Mouse (Mus musculus) erythroid progenitor cell, adult 5-6 weeks (primary cell): Measurements from ENCODE around the gene Hrh2. TPM values are rescaled to one million over a fixed set of nuclear protein-coding genes. Genes with fewer than 3 reads are reported as not detected.

Experiments used
- ATAC-seq: replicated peaks from 2 replicates; pipeline ENCODE4 v1.8.0; 2016; ENCODE audit warnings: moderate number of reproducible peaks, mild to moderate bottlenecking, moderate TSS enrichment, inconsistent platforms; ENCODE audit not compliant: poor library complexity, low FRiP score, severe bottlenecking
- total RNA-seq, 2 experiments: library from RNA; stranded (forward) in 1 of 2; stranded (reverse) in 1 of 2; fragments of 150-400 nt in 1 of 2; fragments of 186-747, 209-891 nt in 1 of 2; gene quantifications; 2 replicates each; pipeline versions ENCODE4 v1.2.3 to v1.2.4; 2015 to 2017; ENCODE audit warnings: low replicate concordance in 2 of 2

Hrh2 gene
- total RNA-seq, 2 experiments from 2014 or later: 2.1 to 2.6 TPM

DNA sequence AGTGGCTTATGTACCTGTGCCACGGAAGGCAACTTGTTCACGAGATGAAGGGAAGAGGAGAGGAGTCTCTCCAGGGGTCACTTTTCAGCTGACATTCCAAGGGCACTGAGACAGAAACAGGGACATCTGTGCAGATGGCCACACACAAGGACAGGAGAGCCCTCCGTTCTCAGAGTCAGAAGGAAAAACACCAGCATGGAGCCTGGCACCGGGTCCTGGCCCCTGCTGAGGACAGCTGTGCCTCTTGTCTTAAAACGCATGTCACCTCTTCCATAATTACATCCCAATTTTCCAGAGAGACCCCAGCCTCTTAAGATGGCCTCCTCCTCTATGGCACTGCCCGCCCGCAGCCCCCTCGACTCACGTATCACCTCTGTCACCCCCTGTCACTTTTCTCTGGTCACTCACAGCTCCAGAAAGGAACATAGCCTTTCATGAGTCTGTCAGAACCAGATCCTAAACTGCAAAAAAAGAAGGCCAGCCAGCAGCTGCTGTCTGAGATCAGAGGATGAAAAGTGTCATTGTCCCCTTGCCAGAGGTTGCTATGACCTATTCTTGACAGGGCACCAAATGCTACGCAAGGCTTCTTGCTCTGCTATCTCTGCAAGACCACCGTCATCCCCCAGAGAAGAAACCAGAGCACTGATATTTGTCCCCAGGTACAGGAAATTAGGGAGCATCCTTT lies 59.8 kb downstream of the Hrh2 start:
- no peak for ATAC-seq

DNA sequence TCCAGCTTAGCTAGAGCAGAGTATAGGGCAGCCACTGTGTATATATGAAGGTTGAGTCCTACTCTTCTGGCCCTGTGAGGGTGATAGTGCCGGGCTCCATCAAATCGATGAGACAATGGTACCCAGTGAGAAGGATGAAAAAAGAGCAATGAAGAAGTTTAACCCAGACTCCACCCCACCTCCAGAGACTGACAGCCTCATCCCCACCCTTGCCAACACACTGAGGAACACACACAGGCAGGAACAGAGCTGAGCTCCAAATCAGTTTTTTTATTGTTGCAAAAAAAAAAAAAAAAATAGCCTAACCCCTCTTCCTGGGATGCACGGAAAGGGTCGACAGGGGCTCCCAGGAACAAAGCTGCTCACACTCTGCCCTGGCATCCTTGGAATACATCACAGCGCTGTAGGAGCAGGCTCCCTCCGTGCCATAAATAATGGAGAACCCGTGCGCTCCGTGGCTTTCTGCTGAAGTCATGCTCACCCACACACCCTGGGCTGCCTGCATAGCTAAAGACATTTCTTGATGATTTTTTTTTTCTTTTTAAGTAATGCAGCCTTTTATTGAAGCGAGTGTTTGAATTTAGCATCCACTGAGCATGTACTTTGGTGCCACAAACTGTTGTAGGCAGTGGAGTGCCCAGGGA lies 65.8 kb downstream of the Hrh2 start:
- no peak for ATAC-seq

DNA sequence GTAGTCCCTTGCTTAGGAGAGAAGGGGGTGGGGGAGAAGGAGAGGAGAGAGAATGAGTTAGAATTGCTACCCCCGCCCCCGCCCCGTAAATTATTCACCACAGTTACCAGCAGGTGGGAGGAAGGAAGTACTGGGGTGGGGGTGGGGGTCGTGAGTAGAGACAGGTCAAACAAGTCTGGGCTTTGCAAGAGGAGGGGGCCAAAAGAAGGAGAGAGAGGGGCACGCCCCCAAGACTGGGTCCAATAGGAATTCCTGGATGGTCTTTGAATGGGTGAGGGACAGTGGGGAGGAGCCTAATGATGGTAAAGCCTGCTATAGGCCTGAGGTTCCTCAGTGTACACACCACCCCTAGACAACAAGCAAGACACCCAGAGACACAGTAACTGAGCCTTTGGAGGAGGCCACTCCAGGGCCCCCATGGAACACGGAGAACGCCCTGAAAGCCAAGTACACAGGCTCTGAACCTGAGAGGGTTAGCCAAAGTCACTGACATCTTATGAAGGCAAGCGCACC lies 66.4 kb downstream of the Hrh2 start:
- no peak for ATAC-seq

DNA sequence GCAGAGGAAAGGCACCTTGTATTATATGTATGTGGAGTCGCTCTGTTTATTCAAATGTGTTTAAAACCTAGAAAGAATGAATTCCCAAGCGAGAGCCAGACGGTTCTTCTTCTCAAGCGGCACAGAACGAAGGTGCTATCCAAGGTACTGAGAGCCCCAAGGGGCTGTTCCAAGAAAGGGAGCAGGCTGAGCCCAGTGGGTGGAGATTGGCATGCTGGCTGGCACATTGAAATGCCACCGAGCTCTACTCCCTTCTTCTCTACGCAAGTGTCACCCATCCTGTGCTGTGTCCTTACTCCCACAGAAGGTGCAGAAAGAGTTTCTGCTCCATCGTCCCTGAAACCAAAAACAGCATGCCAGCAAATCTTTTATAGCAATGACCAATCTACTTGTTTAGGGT lies 68.4 kb downstream of the Hrh2 start:
- ATAC-seq: no peak

DNA sequence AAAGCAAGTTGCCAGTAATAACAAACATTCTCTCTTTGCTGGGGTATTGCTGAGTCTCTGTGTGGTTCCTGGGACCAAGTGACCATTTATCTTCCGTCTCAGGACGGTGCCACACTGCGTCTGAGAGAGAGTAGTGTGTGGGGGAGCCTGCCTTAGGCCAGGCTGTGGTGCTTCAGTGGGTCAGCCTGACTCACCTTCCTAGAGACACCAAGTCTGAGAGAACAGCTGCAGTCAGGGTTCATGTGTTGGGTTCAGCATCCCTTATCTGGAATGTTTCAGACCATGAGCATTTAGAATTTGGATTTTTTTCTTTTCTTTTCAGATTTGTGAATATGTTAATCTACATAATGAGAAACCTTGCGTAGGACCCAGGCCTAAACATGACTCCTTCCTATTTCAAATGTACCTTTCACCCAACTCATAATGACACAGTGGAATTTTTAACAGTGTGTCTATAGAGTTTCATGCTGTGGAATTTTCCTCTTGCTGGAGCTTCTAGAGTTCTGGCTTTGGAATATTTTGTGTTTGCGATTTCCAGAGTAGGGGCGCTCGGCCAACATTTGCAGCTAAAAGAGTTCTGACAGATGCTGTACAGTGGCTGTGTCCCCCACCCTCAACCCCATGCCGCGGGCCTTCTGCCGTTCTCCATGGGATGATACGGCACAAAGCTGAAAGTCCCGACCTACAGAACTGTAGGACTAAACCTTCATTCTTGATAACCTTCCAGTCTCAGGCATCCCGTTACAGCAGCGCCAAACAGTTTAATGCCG lies 71.0 kb downstream of the Hrh2 start:
- no peak for ATAC-seq

DNA sequence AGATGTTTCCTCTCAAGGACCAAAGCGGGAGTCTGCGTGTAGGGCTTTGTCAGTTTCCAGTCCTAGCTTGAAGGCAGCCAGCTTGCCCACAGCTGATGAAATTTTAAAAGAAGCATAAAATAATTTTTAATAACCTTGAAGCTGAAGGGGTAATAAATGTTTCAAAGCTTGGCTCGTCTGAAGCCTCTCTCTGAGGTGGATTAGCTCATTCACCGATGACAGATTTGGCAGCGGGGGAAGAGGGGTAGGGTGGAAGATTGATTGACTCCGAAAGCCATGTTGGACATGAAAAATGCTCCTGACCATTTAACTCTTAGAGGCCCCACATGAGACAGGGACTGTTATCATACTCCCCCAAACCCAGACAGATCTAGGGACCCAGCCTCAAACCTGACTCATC lies 71.7 kb downstream of the Hrh2 start:
- ATAC-seq: no peak

DNA sequence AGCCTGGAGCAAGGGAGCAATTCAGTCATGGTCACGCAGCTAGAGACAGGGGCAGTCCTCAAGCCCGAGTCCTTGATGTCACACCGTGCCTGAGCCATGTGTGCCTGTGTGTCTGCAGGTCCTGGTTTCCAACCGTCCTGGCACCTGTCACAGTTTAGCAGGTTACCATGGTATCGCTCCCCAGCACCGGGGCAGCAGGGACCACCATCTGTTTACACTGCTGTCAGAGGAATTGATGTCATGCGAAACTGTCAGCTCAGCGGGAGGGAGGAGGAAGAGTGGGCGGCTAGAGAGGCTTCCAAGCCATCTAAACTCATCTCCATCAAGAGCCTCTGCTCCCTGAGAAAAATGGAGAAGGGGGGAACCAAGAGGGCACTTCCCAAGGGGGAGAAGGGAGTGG lies 74.5 kb downstream of the Hrh2 start:
- ATAC-seq: no peak

DNA sequence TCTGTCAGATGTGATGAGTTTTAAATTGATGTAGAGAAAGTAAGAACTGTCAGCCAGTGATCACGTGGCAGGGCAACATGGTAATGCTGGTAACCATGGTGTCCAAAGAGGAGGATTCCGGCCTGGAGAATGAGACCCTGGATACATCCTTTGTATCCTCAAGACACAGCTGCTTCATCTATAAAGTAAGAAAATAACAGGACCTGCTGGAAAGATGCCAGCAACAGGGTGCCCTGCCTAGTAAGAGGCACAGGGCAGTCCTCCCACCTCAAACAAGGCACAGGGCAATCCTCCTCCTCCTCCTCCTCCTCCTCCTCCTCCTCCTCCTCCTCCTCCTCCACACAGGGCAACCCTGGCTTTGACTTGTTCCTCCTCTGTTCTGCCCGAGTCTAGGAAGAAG lies 77.2 kb downstream of the Hrh2 start:
- no peak for ATAC-seq

DNA sequence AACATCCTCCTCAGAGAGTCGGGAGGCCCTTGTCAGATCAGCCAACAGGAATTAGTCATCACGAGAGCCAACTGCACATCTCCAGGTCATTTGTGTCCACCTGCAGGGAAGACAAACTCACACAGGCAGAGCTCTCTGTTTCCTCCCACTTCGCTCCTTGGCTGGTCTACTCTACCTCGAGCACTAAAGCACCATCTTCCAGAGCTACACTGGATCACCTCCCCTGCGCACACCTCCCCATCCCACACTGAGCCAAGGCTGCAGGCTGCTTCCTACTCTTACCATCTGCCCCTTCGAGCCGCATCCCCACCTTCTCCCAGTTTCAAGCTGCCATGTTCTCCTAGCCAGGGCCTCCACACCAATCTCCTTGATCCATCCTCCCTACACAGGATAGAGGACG lies 77.7 kb downstream of the Hrh2 start:
- ATAC-seq: no peak

DNA sequence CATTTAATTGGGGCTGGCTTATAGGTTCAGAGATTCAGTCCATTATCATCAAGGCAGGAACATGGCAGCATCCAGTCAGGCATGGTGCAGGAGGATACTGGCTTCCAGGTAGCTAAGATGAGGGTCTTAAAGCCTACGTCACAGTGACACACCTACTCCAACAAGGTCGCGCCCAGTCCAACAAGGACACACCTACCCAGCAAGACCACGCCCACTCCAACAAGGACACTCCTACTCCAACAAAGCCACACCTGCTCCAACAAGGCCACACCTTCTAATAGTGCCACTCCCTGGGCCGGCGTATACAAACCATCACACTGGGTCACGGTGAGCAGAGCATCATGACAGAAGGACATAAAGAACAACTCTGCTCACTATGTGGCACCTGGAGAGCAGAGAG lies 80.1 kb downstream of the Hrh2 start:
- no peak for ATAC-seq

DNA sequence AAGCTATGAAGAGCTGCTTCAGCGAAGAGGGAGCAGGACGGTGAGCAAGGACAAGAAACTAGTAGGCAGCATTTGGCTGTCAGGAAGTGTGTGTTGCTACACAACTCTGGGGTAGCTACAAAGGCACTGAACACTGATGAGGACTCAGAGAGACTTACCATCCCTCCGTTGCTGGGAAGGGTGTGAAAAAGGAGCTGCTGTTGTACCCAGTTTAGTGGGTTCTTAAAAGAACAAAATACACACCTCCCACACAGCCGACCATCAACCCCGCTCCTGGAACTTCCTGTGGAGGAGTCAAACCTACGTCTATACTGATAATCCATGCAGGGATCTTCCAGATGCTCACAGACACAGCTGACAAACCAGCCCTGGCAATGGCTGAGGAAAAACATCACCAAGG lies 85.5 kb downstream of the Hrh2 start:
- no peak for ATAC-seq

DNA sequence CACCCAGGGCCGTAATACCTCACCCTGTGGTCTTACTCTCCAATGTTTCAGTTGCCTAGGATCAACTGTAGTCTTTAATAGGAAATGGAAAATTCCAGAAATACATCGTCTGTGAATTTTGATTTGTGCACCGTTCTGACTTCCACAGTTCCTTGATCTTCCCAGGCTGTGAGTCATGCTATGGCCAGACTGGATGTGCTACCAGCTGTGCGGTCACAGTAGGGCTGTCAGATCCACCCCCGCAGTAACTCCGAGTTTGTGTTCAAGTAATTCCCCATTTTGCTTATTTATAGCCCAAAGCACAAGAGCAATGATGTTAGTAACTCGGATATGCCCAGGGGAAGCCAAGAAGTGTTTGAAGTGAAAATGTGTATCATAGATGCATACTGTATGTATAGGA lies 88.4 kb downstream of the Hrh2 start:
- no peak for ATAC-seq

DNA sequence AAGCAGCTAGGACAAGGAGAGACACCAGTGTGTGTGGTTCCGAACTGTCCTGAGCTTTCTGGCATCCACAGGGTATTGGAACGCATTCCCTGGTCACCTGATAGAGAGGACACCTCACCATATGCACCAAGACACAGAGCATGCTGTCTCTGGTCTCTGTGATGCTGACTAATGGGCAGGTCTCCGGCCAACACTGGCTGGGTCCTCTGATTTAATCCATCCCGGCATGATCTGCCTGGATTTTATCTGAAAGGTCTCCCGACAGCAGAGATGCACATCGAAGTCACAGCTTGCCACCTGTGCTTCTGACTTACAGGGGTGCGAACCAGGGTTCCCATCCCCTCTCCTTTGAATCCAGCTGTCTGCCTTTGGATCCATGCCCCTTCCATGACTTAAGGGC lies 89.2 kb downstream of the Hrh2 start:
- no peak for ATAC-seq

DNA sequence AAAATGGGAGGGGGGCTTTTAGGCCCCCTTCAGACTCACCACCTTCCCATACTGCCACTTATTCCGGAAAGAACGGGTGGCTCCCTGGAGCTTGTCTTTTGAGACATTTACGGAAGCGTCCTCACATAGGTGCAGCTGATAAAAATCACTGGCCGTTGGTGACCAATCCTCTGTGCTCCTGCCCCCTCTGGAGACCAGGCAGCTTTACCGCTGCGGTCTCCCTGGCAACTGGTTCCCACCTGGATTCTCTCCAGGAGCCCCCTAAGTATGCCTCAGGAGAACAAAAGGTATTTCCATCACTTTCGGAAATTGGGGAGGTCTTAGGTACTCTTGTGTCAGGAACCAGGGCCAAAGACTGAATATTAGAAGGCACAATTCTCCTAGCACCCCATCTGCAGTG lies 89.7 kb downstream of the Hrh2 start:
- no peak for ATAC-seq

DNA sequence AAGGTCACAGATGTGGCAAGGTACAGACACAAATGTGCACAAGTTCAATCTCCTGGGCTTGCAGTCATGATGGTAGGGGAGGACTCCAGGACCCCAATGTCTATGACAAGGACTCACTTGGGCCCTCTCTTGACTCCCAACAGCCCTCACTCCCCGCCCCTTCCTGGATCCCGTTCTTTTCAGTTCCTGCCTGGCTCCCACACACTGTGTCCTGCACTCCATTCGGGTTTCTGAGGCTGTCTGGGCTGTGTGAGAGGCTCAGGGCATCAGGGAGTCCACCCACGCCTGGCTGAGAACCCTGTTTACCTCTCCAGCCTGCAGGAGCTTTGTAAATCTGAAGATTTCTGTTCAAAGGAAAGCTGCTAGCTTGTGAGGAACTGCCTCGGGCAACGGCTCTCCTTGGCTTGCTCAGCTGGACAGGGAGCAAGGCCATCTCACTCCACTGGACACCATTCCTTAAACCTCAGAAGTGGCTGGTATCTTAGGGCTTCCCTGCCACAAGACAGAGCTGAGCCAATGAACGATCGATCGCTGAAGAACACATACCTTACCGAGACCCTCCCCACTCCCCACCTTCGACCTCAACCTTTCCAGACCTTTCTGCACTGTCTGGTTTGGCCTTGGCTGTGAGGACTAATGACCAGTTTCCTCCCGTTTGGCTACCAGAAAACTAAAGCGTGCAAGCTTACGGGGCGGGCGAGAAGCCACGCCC lies 90.4 kb downstream of the Hrh2 start:
- ATAC-seq: no peak

DNA sequence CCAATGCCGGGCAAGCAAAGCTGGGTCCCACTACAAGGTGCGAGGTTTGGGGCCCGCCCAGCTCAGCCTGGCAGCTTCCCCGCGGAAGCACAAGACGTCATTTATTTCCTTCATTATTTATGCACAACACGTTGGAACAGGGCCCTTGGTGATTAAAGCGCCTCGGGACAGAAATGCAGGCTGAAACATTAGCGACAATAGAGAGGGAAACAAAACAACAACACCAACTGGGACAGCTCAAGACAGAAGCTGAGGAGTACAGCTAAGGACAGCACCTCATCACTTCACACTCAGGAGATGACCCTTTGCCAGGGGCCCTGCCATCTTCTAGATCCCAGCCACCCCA lies 90.9 kb downstream of the Hrh2 start:
- no peak for ATAC-seq

Other genes starting within 250 kb of the Hrh2 start
- not detected in 2 replicates for gene Drd1, start 136.4 kb upstream of the Hrh2 start, total RNA-seq (2015; ENCODE audit: low replicate concordance)
- not detected in 2 replicates for gene Drd1, start 136.4 kb upstream of the Hrh2 start, total RNA-seq (2017; ENCODE audit: low replicate concordance)
- gene Sfxn1, start 120.3 kb upstream of the Hrh2 start, total RNA-seq (2015; ENCODE audit: low replicate concordance): 30.6 and 39.8 TPM in 2 replicates
- 12.6 and 15.1 TPM in 2 replicates for gene Sfxn1, start 120.3 kb upstream of the Hrh2 start, total RNA-seq (2017; ENCODE audit: low replicate concordance)
- gene Cplx2, start 179.2 kb downstream of the Hrh2 start, total RNA-seq (2015; ENCODE audit: low replicate concordance): 2.9 and 5.4 TPM in 2 replicates
- 2.1 and 2.2 TPM in 2 replicates for gene Cplx2, start 179.2 kb downstream of the Hrh2 start, total RNA-seq (2017; ENCODE audit: low replicate concordance)